Mouse (Mus musculus) liver, adult (tissue): ENCODE results near the gene Cdkal1.

Experiments
- GATA4 ChIP-seq: IDR thresholded peaks from 2 replicates; pipeline ENCODE4 v1.6.1; 2014; ENCODE audit warnings: mild to moderate bottlenecking, low read length; ENCODE audit not compliant: insufficient replicate concordance

The Cdkal1 gene

GRCm38 (mm10) chr13:29698307-29698985, 157.0 kb downstream of the Cdkal1 start:
- no peak for TF ChIP-seq GATA4

- TF ChIP-seq GATA4: no peak
Measured at GRCm38 (mm10) chr13:29697230-29697629, 158.2 kb downstream of the Cdkal1 start.

- TF ChIP-seq GATA4: no peak
Measured at GRCm38 (mm10) chr13:29690734-29691133, 164.7 kb downstream of the Cdkal1 start.

GRCm38 (mm10) chr13:29688851-29689250, 166.6 kb downstream of the Cdkal1 start:
- no peak for TF ChIP-seq GATA4

- no peak for TF ChIP-seq GATA4
Measured at GRCm38 (mm10) chr13:29687872-29688271, 167.6 kb downstream of the Cdkal1 start.

- TF ChIP-seq GATA4: no peak
Measured at GRCm38 (mm10) chr13:29679479-29680186, 175.8 kb downstream of the Cdkal1 start.

GRCm38 (mm10) chr13:29677559-29677958, 177.9 kb downstream of the Cdkal1 start:
- no peak for TF ChIP-seq GATA4

- TF ChIP-seq GATA4: no peak
Measured at GRCm38 (mm10) chr13:29670626-29671025, 184.8 kb downstream of the Cdkal1 start.

GRCm38 (mm10) chr13:29663908-29664307, 191.6 kb downstream of the Cdkal1 start:
- TF ChIP-seq GATA4: no peak

- TF ChIP-seq GATA4: no peak
Measured at GRCm38 (mm10) chr13:29655841-29656365, 199.6 kb downstream of the Cdkal1 start.

GRCm38 (mm10) chr13:29653407-29653806, 202.1 kb downstream of the Cdkal1 start:
- TF ChIP-seq GATA4: no peak

GRCm38 (mm10) chr13:29652791-29653190, 202.7 kb downstream of the Cdkal1 start:
- no peak for TF ChIP-seq GATA4

GRCm38 (mm10) chr13:29650576-29651236, 204.8 kb downstream of the Cdkal1 start:
- TF ChIP-seq GATA4: no peak

GRCm38 (mm10) chr13:29649593-29649992, 205.9 kb downstream of the Cdkal1 start:
- no peak for TF ChIP-seq GATA4

- TF ChIP-seq GATA4: no peak
Measured at GRCm38 (mm10) chr13:29642226-29642625, 213.2 kb downstream of the Cdkal1 start.

- no peak for TF ChIP-seq GATA4
Measured at GRCm38 (mm10) chr13:29641200-29641599, 214.3 kb downstream of the Cdkal1 start.
